Mouse (Mus musculus) kidney, adult 2 months (tissue): ENCODE measurements around the gene Rps3a1. TPM values are rescaled to one million over a fixed set of nuclear protein-coding genes. Genes with fewer than 3 reads are reported as not detected.

Experiments used
- DNase-seq: peaks from one replicate; pipeline ENCODE4 v3.0.0; 2021
- H3K27ac ChIP-seq: fragments of 200-500 bp; 2 replicates; pipeline ENCODE4 v1.5.1; 2012; ENCODE audit warnings: low read depth, low read length, control low read depth, inconsistent platforms; ENCODE audit not compliant: insufficient read depth
- H3K27me3 ChIP-seq: fragments of 200-500 bp; replicated peaks from 2 replicates; pipeline ENCODE4 v1.6.1; 2012; ENCODE audit warnings: mild to moderate bottlenecking, moderate library complexity, low read length, inconsistent platforms; ENCODE audit not compliant: control insufficient read depth, insufficient read depth
- H3K36me3 ChIP-seq: fragments of 200-500 bp; 2 replicates; pipeline ENCODE4 v1.6.1; 2012; ENCODE audit warnings: mild to moderate bottlenecking, moderate library complexity, low read length, inconsistent platforms; ENCODE audit not compliant: control insufficient read depth, insufficient read depth
- H3K4me1 ChIP-seq: fragments of 200-500 bp; 2 replicates; pipeline ENCODE4 v1.6.1; 2011; ENCODE audit warnings: low read length; ENCODE audit not compliant: control insufficient read depth, insufficient read depth
- H3K4me3 ChIP-seq: fragments of 200-500 bp; 2 replicates; pipeline ENCODE4 v1.5.1; 2011; ENCODE audit warnings: mild to moderate bottlenecking, low read depth, low read length, control low read depth; ENCODE audit not compliant: insufficient read depth
- CTCF ChIP-seq: fragments of 200-500 bp; conservative IDR thresholded peaks from 2 replicates; pipeline ENCODE4 v1.5.1; 2011; ENCODE audit warnings: low read depth, mild to moderate bottlenecking, control low read depth, low read length, moderate library complexity, mixed read lengths; ENCODE audit not compliant: insufficient read depth, insufficient read length
- POLR2A ChIP-seq: fragments of 200-500 bp; IDR thresholded peaks from one replicate; pipeline ENCODE4 v1.6.1; 2011; ENCODE audit warnings: low read depth, low read length, control low read depth
- WGBS: fragments of 180-500 bp; shearing (Covaris S2); methylation state at CpG from one replicate; pipeline ENCODE4 v1.1.7; 2018; 5-methylcytosine and 5-hydroxymethylcytosine counted together
- polyA plus RNA-seq: library from polyadenylated mRNA; depleted of rRNA; stranded (reverse); fragments of >200 nt; gene quantifications from 2 replicates; pipeline ENCODE4 v1.2.3, GENCODE M21; 2012; rRNA removed

The Rps3a1 gene
- polyA plus RNA-seq, result 200 and 307 TPM in 2 replicates

GRCm38 (mm10) chr3:86142263-86142933 lies at the start of gene Rps3a1:
Gene Rps3a1 (minus strand): TSS chr3:86142702.
- WGBS, result under 1% methylated on average over 77 of the region's 77 CpGs
- peak; percentile 99 for DNase-seq
- Histone ChIP-seq H3K27me3 (no peaks in the 10 kb centered on the region), H3K36me3 (peaks cover 11% of the 10 kb centered on the region), H3K4me1 (peaks cover 6% of the 10 kb centered on the region; the same call in 1 of the 2 replicates), H3K4me3 (peak within 1 kb of the TSS; percentile 68), H3K27ac (peak within 1 kb of the TSS; percentile 2; the same call in 1 of the 2 replicates)
- TF ChIP-seq POLR2A, result peak; percentile 30
- TF ChIP-seq CTCF, result peak; percentile 94

DNA sequence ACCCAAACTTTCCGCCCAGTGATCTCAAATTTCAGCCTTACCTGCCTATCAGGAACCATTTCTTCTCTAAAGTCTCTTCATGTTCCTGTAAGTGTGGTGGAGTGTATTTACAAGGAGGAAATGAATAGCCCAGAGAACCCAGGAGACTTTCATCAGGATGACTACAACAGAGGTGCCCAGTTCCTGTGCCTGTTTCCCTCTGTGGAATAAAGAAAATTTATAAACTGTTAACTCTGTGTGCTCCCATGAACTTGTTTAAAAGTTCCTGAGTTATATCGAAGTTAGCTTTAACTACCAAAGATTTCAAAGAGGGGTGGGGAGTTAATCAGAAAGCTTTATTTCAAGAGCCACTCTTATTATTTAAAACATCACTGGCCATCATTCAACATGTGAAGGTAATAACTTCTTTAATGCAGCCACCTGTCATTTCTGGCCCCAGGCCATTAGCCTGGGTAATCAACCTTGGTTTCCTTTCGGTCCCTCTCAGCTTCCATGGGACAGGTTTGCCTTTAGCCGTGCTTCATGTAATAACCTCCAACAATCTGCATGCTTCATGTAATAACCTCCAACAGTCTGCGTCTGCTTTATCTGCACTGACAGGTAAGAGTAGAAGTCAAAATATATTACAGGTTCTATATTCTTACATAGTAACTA lies 45.4 kb upstream of the Rps3a1 start:
- DNase-seq, result no peak
- no peaks in the 10 kb centered on the region for H3K27me3 ChIP-seq
- H3K27ac ChIP-seq, result no peak overlapping the region
- H3K4me1 ChIP-seq, result no peaks in the 10 kb centered on the region
- TF ChIP-seq POLR2A (no peak), CTCF (no peak)
- no peak overlapping the region for H3K4me3 ChIP-seq
- H3K36me3 ChIP-seq, result no peaks in the 10 kb centered on the region
- 42% methylated on average over 5 of the region's 5 CpGs for WGBS

GRCm38 (mm10) chr3:86184546-86184945 lies 42.0 kb upstream of the Rps3a1 start:
- Histone ChIP-seq H3K27ac (no peak overlapping the region), H3K36me3 (no peaks in the 10 kb centered on the region), H3K4me1 (no peaks in the 10 kb centered on the region), H3K4me3 (no peak overlapping the region), H3K27me3 (no peaks in the 10 kb centered on the region)
- TF ChIP-seq CTCF (no peak), POLR2A (no peak)
- no peak for DNase-seq
- WGBS, result 95% methylated on average over 7 of the region's 7 CpGs

DNA sequence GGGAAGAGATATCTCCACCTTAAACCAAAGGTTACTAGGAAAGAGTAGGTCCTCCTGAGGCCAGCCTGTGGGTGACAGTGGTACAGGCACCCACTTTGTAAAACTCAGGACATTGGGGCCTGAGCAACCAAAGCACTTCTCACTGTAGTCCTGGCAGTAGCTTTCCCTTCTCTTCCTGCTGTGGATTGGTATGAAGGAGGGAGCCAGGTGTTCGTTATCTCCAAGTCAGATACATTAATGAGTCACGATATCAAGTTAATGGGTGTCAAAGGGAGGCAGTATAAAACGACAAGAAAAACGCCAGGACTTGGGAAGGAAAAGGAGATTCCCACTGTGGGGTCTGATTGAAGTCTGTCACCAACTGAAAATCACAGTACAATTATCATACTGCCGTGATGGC lies 38.6 kb upstream of the Rps3a1 start:
- no peaks in the 10 kb centered on the region for H3K36me3 ChIP-seq
- 42% methylated on average over 5 of the region's 5 CpGs for WGBS
- no peak for DNase-seq
- no peak for TF ChIP-seq POLR2A
- no peak for TF ChIP-seq CTCF
- H3K4me1 ChIP-seq, result no peaks in the 10 kb centered on the region
- no peaks in the 10 kb centered on the region for H3K27me3 ChIP-seq
- H3K27ac ChIP-seq, result no peak overlapping the region
- no peak overlapping the region for H3K4me3 ChIP-seq

DNA sequence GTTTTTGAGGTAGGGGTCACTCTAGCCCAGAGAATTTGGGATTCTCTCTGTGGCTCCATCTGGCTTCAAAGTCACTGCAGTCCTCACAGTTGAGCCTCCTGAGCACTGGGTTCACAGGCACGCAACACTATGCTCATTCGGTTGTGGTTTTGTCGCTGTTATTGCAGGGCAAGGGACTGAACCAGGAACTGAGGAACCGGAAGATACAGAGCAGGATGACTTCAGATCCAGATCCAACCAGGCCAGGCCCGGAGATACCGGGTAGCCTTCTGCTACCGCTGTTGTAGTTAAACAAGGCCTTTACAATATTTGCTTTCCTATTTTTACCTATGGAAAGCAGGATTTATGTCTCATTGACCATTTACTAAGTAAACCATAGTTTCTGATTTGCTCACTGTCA lies 37.2 kb upstream of the Rps3a1 start:
- Histone ChIP-seq H3K36me3 (no peaks in the 10 kb centered on the region), H3K27ac (no peak overlapping the region), H3K4me1 (no peaks in the 10 kb centered on the region), H3K4me3 (no peak overlapping the region), H3K27me3 (no peaks in the 10 kb centered on the region)
- no peak for DNase-seq
- no peak for TF ChIP-seq POLR2A
- no peak for TF ChIP-seq CTCF
- 90% methylated on average over 7 of the region's 7 CpGs for WGBS

DNA sequence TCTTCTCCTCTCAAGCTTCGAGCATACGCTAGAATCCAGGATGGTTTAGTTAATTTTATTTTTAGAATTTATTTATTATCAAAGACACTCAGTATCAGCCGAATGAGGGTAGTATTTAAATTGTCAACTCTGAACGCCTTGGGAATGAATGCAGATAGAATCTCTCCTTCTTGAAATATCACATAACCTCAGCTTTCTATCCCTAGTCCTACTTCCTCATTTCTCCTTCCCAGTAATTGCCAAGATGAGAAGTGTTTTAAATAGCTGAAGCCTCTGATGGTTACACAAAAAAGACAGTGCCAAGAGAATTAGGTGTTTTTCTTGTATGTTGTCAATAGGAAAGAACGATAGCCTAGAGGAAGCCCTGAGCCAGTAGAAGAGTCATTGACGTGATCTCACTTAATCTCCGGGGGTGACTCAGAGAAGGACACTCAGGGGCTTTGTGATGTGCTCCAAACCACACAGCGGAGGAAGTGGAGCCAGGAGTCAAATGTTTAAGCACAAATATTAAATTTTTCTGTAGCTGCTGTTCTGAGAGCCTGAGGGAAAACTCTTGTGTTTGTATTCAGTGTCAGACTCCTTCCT lies 26.4 kb upstream of the Rps3a1 start:
- no peak for DNase-seq
- H3K27ac ChIP-seq, result no peak overlapping the region
- 76% methylated on average over 8 of the region's 8 CpGs for WGBS
- no peaks in the 10 kb centered on the region for H3K27me3 ChIP-seq
- TF ChIP-seq POLR2A (no peak), CTCF (no peak)
- no peaks in the 10 kb centered on the region for H3K36me3 ChIP-seq
- no peak overlapping the region for H3K4me3 ChIP-seq
- H3K4me1 ChIP-seq, result no peaks in the 10 kb centered on the region

DNA sequence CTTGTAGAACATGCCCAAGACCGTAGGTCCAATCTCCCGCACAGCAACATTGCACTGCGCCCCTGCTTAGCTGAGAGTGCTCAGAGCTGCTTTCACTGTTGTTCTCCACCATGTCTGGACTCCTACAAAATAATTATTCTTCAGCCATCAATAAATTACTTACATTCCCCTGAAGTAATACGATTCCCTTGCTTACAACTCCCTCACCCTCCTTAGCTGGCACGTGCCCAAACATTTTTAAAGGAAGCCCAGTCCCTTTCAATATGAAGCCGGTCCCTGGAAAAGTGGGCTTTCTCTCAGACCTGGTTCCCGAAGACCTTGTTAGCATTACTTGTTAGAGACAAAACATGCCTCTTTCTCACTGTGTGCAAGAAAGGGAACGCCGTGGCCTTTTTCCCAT lies 7.0 kb upstream of the Rps3a1 start:
- WGBS, result 55% methylated on average over 9 of the region's 9 CpGs
- Histone ChIP-seq H3K36me3 (no peaks in the 10 kb centered on the region), H3K4me1 (no peaks in the 10 kb centered on the region), H3K27me3 (no peaks in the 10 kb centered on the region), H3K27ac (no peak overlapping the region), H3K4me3 (no peak overlapping the region)
- DNase-seq, result no peak
- TF ChIP-seq POLR2A (no peak), CTCF (no peak)
